In genomic region chr9:70928472-70928871, GRCm38 (mm10) we compare ENCODE assay signal across 18 mouse cellular contexts. TPM values are rescaled to one million over a fixed set of nuclear protein-coding genes. Genes with fewer than 3 reads are reported as not detected.
"Had no signal": no experiment of that assay in that cellular context is flagged by ENCODE, and none has a peak within 500 bp of the region (broad histone marks: within the 10 kb centered on the region; RNA-seq: fewer than 3 reads in every experiment).

No protein-coding gene starts in this region.

- H3K27me3 ChIP-seq: kidney, embryonic 15.5 days had no signal

- H3K9ac ChIP-seq: kidney, embryonic 15.5 days had no signal

- DNase-seq: kidney, adult 8-10 months; kidney, postnatal 10 days; kidney, postnatal 36 days; layer of hippocampus, postnatal 36 days; lung, adult 18-20 months; lung, postnatal 14 days; lung, postnatal 4 days; midbrain, embryonic 14.5 days; thymus, adult 18-20 months; thymus, postnatal 14 days; thymus, postnatal 4 days had no signal

- H3K4me3 ChIP-seq: kidney, embryonic 15.5 days; left cerebral cortex, adult 2 months had no signal

- H3K4me2 ChIP-seq: kidney, embryonic 15.5 days; midbrain, embryonic 11.5 days had no signal

- H3K27ac ChIP-seq: kidney, embryonic 15.5 days; left cerebral cortex, adult 2 months had no signal

- H3K36me3 ChIP-seq: kidney, embryonic 15.5 days had no signal

RNA-seq across cellular contexts. Expression of gene Lipc, which starts 23.6 kb away (rescaled TPM):
- total RNA-seq: megakaryocyte progenitor cell, adult 5-6 weeks; midbrain, postnatal 0 days had no signal
- polyA plus RNA-seq: midbrain, embryonic 11.5 days; midbrain, embryonic 14.5 days; midbrain, postnatal 0 days; neural tube, embryonic 11.5 days; testis, adult 2 months had no signal
